Mouse (Mus musculus): Measurements from ENCODE around the gene Phactr3. TPM values are rescaled to one million over a fixed set of nuclear protein-coding genes. Genes with fewer than 3 reads are reported as not detected.

The Phactr3 gene
- polyA plus RNA-seq, 1 experiment from 2014 or later: 6.5 TPM

DNA sequence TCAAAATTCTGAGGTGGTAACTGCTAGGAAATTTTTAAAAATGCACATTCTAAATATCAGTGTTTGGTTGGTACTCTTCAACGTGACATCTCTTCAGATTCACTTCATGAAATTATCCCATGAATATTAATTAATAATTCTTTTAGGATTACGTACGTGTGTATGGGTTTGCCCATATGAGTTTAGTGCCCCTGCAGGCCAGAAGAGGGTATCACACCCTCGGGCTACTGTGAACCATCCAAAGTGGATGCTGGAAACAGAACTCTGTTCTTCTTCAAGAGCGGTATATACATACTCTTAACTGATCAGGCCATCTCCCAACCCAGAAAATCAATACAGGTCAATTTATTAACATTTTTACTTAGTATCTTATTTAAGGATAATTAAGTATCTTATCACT lies 114.7 kb downstream of the Phactr3 start:
- no peaks in the 10 kb centered on the region for H3K9me3 ChIP-seq (replicated peaks)
- H3K9ac ChIP-seq: no peak overlapping the region
- no peak overlapping the region for H3K27ac ChIP-seq
- WGBS: 75% methylated on average over 5 of the region's 5 CpGs
- ATAC-seq (replicated peaks; ENCODE audit: insufficient number of reproducible peaks, insufficient read depth, low FRiP score, low read depth): no peak
- H3K4me2 ChIP-seq: no peak overlapping the region
- H3K27me3 ChIP-seq: no peaks in the 10 kb centered on the region
- H3K36me3 ChIP-seq: no peaks in the 10 kb centered on the region
- no peaks in the 10 kb centered on the region for H3K4me1 ChIP-seq (replicated peaks)
- no peak overlapping the region for H3K4me3 ChIP-seq

DNA sequence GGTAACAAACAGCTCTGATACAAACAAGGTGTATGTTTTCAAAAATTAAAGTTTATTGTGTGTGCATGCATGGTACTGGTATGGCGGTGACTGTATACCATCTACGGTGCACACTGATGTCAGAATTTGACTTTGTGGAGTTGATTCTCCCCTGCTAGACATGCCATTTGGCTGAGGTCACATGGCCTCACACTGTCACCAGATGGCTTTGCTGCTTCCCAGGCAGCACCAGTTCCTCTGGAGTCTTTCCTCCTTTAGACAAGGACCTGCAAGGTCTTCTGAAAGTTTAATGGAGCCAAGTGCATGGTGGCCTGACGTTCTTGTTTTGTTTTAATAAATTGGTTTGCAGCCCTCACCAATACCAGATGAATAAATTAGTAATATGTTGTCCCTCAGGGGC lies 118.3 kb downstream of the Phactr3 start:
- Histone ChIP-seq H3K27ac (no peak overlapping the region), H3K36me3 (no peaks in the 10 kb centered on the region), H3K27me3 (no peaks in the 10 kb centered on the region), H3K4me2 (no peak overlapping the region), H3K9ac (no peak overlapping the region), H3K4me3 (no peak overlapping the region), H3K4me1 (replicated peaks) (no peaks in the 10 kb centered on the region), H3K9me3 (replicated peaks) (no peaks in the 10 kb centered on the region)
- 66% methylated on average over 3 of the region's 3 CpGs for WGBS
- no peak for ATAC-seq (replicated peaks; ENCODE audit: insufficient number of reproducible peaks, insufficient read depth, low FRiP score, low read depth)

DNA sequence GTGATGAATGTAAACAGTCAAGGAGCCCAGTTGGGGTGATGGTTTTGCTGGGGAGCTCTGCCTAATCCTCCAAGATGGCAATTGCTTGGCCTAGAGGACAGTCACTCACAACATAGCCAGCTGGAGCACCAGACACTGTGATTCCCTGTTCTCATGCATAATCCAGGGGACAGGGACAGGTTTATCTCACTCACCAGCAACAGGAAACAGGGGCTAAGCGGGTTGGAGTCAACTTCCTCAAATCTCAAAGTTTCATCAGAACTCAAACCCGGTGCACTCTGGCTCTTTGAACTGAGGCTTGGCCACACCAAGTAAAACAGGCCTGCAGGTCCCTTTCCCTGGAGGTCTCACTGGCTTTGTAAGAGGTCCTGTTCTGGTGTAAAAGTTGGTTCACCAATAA lies 119.7 kb downstream of the Phactr3 start:
- Histone ChIP-seq H3K9me3 (replicated peaks) (no peaks in the 10 kb centered on the region), H3K27ac (no peak overlapping the region), H3K27me3 (no peaks in the 10 kb centered on the region), H3K36me3 (no peaks in the 10 kb centered on the region), H3K4me1 (replicated peaks) (no peaks in the 10 kb centered on the region), H3K4me3 (no peak overlapping the region), H3K9ac (no peak overlapping the region), H3K4me2 (no peak overlapping the region)
- no peak for ATAC-seq (replicated peaks; ENCODE audit: insufficient number of reproducible peaks, insufficient read depth, low FRiP score, low read depth)
- WGBS: 52% methylated on average over 2 of the region's 2 CpGs

DNA sequence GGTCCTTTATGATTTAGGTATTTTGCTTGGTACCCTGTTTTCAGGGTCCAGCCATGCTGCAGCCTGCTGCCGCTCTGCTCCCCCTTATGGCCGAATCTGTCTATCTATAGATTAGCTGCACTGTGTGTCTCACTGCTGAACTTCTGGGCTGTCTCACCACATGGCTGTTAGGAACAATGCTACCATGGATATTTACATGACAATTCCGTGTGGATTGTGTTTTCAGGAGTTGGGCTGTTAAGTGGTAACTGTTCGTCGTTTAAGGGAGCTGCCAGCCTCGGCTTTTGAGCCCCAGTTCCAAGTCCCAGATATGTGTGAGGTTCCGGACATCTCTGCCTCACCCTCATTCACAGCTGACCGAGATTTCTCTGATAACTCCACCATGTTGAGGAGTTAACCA lies 122.1 kb downstream of the Phactr3 start:
- no peak overlapping the region for H3K4me3 ChIP-seq
- H3K36me3 ChIP-seq: no peaks in the 10 kb centered on the region
- H3K9me3 ChIP-seq (replicated peaks): no peaks in the 10 kb centered on the region
- H3K27me3 ChIP-seq: no peaks in the 10 kb centered on the region
- WGBS: 69% methylated on average over 8 of the region's 8 CpGs
- no peak overlapping the region for H3K4me2 ChIP-seq
- no peaks in the 10 kb centered on the region for H3K4me1 ChIP-seq (replicated peaks)
- no peak overlapping the region for H3K27ac ChIP-seq
- no peak overlapping the region for H3K9ac ChIP-seq
- no peak for ATAC-seq (replicated peaks; ENCODE audit: insufficient number of reproducible peaks, insufficient read depth, low FRiP score, low read depth)

DNA sequence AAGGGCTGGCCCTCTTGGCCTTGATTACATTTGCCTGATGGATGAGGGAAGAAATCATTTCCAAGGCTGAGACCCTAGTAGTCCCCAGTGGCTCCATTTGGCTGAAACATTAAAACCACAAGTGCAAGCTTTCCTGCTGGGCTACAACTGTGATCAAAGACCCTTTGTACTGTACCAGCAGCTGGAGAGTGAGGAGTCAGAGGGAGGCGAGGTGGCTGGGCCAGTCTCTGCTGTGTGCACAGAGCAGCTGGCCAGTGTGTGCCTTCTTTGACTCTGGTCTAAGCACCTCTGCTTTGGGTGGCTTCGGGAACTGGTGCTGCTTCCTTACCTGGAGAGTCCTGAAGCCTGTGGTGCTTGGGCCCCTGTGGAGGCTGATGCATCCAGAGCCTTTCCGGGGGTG lies 122.6 kb downstream of the Phactr3 start:
- no peak overlapping the region for H3K4me2 ChIP-seq
- no peaks in the 10 kb centered on the region for H3K9me3 ChIP-seq (replicated peaks)
- H3K27me3 ChIP-seq: no peaks in the 10 kb centered on the region
- no peak overlapping the region for H3K27ac ChIP-seq
- ATAC-seq (replicated peaks; ENCODE audit: insufficient number of reproducible peaks, insufficient read depth, low FRiP score, low read depth): no peak
- 56% methylated on average over 3 of the region's 3 CpGs for WGBS
- no peaks in the 10 kb centered on the region for H3K36me3 ChIP-seq
- no peak overlapping the region for H3K4me3 ChIP-seq
- no peak overlapping the region for H3K9ac ChIP-seq
- no peaks in the 10 kb centered on the region for H3K4me1 ChIP-seq (replicated peaks)

DNA sequence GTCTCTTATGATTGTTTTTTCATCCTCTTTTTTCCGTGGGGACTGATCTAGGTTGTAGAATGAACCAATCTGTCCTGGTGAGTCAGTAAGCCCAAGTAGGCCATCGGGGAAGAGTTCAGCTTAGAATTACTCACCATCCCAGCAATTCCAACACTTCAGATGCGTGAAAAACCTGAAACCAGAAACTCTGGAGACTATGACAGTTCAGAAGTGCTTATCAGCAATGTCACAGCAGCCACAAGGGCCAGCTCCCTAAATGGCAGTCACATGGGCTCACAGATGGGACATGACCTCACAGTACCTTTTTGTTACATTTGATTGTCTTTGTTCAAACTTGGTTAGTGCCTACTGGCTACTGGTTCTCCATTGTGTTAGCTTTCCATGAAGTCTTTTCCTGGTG lies 124.2 kb downstream of the Phactr3 start:
- H3K27ac ChIP-seq: no peak overlapping the region
- no peak overlapping the region for H3K9ac ChIP-seq
- H3K4me3 ChIP-seq: no peak overlapping the region
- no peaks in the 10 kb centered on the region for H3K27me3 ChIP-seq
- no peaks in the 10 kb centered on the region for H3K4me1 ChIP-seq (replicated peaks)
- H3K36me3 ChIP-seq: no peaks in the 10 kb centered on the region
- no peaks in the 10 kb centered on the region for H3K9me3 ChIP-seq (replicated peaks)
- WGBS: 39% methylated on average over 3 of the region's 3 CpGs
- no peak for ATAC-seq (replicated peaks; ENCODE audit: insufficient number of reproducible peaks, insufficient read depth, low FRiP score, low read depth)
- no peak overlapping the region for H3K4me2 ChIP-seq

DNA sequence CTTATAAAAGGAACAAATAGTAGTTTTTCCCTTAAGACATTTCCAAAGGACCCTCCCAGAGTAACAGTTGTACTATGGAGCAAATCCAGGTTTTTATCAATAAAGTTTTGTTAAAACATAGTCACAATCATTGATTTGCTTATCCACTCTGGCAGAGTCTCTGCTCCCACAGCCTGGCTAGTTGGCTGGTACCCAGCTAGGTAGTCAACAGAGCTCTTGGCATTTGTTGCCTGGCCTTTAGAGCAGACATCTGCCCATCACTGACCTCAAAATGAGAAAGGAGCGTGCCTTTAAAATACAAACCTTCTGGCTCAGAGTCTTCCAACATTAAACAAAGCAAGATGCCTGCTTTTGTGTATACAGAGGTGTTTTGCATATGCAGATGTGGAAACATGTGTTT lies 126.1 kb downstream of the Phactr3 start:
- H3K4me2 ChIP-seq: no peak overlapping the region
- no peaks in the 10 kb centered on the region for H3K4me1 ChIP-seq (replicated peaks)
- H3K27me3 ChIP-seq: no peaks in the 10 kb centered on the region; the same call in 1 of the 2 replicates
- WGBS: 86% methylated on average over 1 of the region's 1 CpGs
- H3K27ac ChIP-seq: no peak overlapping the region
- no peak for ATAC-seq (replicated peaks; ENCODE audit: insufficient number of reproducible peaks, insufficient read depth, low FRiP score, low read depth)
- no peaks in the 10 kb centered on the region for H3K36me3 ChIP-seq
- no peak overlapping the region for H3K9ac ChIP-seq
- no peaks in the 10 kb centered on the region for H3K9me3 ChIP-seq (replicated peaks)
- H3K4me3 ChIP-seq: no peak overlapping the region

DNA sequence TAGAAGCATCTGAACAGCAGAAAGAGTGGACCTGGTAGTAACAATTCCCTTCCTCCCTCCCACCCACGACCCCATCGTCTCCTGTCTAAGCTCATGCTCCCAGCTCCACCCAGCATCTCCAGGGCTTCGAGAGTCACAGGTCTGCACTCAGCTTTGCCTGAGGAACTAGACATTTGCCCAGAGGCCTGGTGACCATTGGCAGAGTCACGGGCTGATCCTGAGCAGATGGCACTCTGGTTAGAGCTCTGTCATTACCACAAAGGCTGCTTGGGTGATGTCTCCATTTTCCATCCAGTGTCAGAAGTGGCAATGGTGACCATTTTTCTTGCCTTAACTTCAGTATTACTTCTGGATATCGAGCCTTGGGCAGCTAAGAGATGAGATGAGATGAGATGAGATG lies 127.1 kb downstream of the Phactr3 start:
- ATAC-seq (replicated peaks; ENCODE audit: insufficient number of reproducible peaks, insufficient read depth, low FRiP score, low read depth): no peak
- WGBS: 74% methylated on average over 5 of the region's 5 CpGs

DNA sequence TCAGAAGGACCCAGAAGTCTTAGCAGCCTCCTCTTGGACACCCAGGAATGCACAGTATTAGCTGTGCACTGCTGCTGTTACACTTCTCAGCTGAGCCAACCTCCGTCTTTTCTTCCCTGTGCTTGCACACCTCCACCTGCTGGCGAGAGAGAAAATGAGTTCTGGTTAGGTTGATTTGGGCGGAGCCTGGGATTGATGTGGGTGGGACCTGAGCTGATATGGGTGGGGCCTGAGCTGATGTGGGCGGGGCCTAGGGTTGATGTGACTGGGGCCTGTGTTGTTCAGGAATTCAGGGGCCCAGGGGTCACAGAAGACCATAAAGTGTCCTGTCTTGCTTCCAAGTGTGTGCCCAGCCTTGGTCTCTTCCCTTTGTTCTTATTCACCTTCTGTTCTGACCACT lies 128.0 kb downstream of the Phactr3 start:
- Histone ChIP-seq H3K27me3 (no peaks in the 10 kb centered on the region; the same call in 1 of the 2 replicates), H3K4me3 (no peak overlapping the region), H3K9ac (no peak overlapping the region), H3K9me3 (replicated peaks) (no peaks in the 10 kb centered on the region), H3K4me2 (no peak overlapping the region), H3K36me3 (no peaks in the 10 kb centered on the region), H3K27ac (no peak overlapping the region), H3K4me1 (replicated peaks) (no peaks in the 10 kb centered on the region)
- 50% methylated on average over 4 of the region's 4 CpGs for WGBS
- ATAC-seq (replicated peaks; ENCODE audit: insufficient number of reproducible peaks, insufficient read depth, low FRiP score, low read depth): no peak

More for the DNA sequence above, 127.1 kb downstream of the Phactr3 start:
- H3K36me3 ChIP-seq: no peaks in the 10 kb centered on the region
- no peaks in the 10 kb centered on the region; the same call in 1 of the 2 replicates for H3K27me3 ChIP-seq
- H3K4me2 ChIP-seq: no peak overlapping the region
- H3K4me3 ChIP-seq: no peak overlapping the region
- H3K4me1 ChIP-seq (replicated peaks): no peaks in the 10 kb centered on the region
- H3K9ac ChIP-seq: no peak overlapping the region
- H3K9me3 ChIP-seq (replicated peaks): no peaks in the 10 kb centered on the region
- no peak overlapping the region for H3K27ac ChIP-seq

DNA sequence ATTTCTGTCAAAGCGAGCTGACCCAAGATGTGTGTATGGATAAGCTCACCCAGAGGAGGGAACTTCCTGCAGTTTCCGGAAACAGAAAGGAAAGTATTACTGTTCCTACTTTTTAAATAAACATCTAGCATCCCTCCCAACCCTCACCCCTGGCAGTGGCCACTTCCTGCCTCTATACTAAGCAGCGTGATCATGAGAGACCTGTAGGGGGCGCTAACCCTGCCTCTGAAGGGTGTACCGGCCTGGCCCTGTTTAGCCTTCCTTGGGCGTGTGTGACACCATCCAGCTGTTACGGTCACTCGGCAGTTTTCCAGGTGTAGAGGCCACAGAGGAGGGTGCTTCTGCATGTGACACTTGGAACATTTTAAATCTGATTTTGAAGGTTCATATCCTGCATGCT lies 128.5 kb downstream of the Phactr3 start:
- WGBS: 54% methylated on average over 8 of the region's 8 CpGs
- ATAC-seq (replicated peaks; ENCODE audit: insufficient number of reproducible peaks, insufficient read depth, low FRiP score, low read depth): no peak
- H3K27me3 ChIP-seq: no peaks in the 10 kb centered on the region; the same call in 1 of the 2 replicates

DNA sequence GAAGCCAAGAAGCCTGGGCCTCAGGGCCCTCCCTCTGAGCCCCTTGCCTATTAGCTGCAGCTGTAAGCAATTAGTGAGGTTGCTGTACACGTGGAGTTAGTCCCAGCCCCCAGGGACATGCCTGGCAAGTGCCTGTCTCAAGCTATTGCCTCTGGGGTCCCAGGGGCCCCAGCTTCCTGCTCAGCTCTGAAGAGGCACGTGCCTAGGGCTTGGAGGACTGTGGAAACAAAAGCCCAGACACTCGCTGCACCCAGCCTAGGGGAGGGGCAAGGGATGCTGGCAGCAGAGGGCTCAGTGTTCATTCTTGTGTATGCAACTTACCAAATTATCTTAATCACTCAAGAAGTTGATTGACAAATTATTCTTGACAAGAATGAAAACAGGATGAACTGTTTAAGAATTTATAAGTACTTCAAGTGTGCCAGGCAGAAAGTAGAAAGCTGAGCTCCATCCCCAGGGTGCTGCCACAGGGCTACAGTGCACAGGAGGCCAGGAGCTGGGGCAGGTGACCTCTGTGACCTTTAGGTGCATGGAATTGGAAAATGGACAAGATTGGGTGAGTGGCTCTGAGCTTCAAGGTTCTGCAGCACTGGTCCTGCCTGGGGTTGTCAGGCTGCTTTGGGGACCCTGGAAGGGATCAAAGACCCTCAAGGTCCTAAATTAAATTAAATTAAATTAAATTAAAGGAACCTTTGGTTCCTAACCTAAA lies 138.5 kb downstream of the Phactr3 start:
- Histone ChIP-seq H3K9me3 (replicated peaks) (no peaks in the 10 kb centered on the region), H3K27ac (no peak overlapping the region), H3K36me3 (no peaks in the 10 kb centered on the region), H3K27me3 (no peaks in the 10 kb centered on the region), H3K4me2 (no peak overlapping the region), H3K9ac (no peak overlapping the region), H3K4me3 (no peak overlapping the region), H3K4me1 (replicated peaks) (peaks cover 5% of the 10 kb centered on the region)
- no peak for ATAC-seq (replicated peaks; ENCODE audit: insufficient number of reproducible peaks, insufficient read depth, low FRiP score, low read depth)
- WGBS: 7% methylated on average over 3 of the region's 3 CpGs

More for the DNA sequence above, 128.5 kb downstream of the Phactr3 start:
- Histone ChIP-seq H3K9ac (no peak overlapping the region), H3K4me3 (no peak overlapping the region), H3K9me3 (replicated peaks) (no peaks in the 10 kb centered on the region), H3K4me2 (no peak overlapping the region), H3K4me1 (replicated peaks) (no peaks in the 10 kb centered on the region), H3K27ac (no peak overlapping the region), H3K36me3 (no peaks in the 10 kb centered on the region)

DNA sequence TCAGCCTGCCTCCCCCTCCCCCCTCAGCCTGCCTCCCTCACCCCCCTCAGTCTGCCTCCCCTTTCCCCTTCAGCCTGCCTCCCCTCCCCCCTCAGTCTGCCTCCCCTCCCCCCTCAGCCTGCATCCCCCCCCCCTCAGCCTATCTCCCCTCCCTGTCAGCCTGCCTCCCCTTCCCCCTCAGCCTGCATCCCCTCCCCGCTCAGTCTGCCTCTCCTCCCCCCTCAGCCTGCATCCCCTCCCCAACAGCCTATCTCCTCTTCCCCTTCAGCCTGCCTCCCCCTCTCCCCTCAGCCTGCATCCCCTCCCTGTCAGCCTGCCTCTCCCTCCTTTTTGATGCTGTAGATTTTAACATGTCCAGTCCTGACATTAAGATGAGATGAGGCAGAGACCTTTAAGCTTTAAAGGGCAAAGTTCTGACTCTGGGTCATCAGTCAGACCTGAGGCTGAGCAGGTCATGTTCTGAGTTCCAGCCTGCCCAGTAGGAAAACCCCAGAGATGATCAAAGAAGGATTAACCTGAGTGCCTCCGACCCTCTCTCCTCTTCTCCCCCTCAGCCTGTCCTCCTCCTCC lies 139.3 kb downstream of the Phactr3 start:
- H3K4me2 ChIP-seq: no peak overlapping the region
- H3K4me3 ChIP-seq: no peak overlapping the region
- no peaks in the 10 kb centered on the region for H3K27me3 ChIP-seq
- H3K9me3 ChIP-seq (replicated peaks): no peaks in the 10 kb centered on the region
- no peak for ATAC-seq (replicated peaks; ENCODE audit: insufficient number of reproducible peaks, insufficient read depth, low FRiP score, low read depth)
- H3K27ac ChIP-seq: no peak overlapping the region
- 33% methylated on average over 1 of the region's 2 CpGs for WGBS
- peaks cover 5% of the 10 kb centered on the region for H3K4me1 ChIP-seq (replicated peaks)
- H3K36me3 ChIP-seq: no peaks in the 10 kb centered on the region
- H3K9ac ChIP-seq: no peak overlapping the region

Measured in heart, embryonic 15.5 days (tissue).